Mouse (Mus musculus): ENCODE results near the gene Sectm1a.

DNA sequence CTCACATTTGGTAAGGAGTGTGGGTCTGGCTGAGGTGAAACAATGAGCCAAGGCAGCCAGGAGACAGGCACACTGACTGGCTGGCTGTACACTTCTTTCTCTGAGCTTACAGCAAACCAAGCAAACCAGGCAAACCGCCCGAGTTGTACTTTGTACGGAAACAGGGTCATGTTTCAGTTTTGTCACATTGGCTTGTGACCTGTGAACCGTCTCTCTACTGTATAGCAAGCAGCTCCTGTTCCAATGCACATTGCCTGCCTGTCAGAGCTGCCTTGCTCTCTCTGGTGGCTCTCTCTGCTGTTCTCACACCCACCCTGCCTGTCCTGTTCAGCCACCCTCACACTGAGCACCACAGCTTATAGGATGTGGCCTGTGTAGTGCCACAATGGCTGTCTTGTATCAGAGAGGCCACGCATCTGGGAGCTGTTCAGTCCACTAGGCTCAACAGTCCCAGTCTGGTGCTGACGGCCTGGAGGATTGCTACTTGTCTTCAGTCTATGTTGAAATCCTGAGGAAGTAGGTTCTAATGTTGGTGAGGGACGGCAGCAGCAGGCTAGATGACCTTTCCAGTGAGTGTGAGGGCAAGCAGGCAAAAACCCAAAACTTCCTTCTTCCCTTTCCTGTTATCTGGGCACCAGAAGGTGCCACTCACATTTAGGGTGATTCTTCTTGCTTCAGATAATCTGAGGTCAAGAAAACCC is 24.3 kb downstream of the Sectm1a start:
- TF ChIP-seq POLR2A (IDR thresholded peaks at IDR 0.05; ENCODE audit: extremely low read depth, insufficient read depth, low read length) = no peak
- no peak for TF ChIP-seq CTCF (IDR thresholded peaks at IDR 0.05; ENCODE audit: extremely low read depth, insufficient read depth, low read length)

Measured in cortical plate, adult 2 months (tissue).